Mouse (Mus musculus) heart, postnatal 0 days (tissue): ENCODE data around the gene Frmpd1.

Source experiments
- CTCF ChIP-seq: IDR thresholded peaks from 2 replicates; pipeline ENCODE4 v1.5.1; 2016; ENCODE audit warnings: antibody characterized with exemption, control low read depth, low read depth
- EP300 ChIP-seq: IDR thresholded peaks from 2 replicates; pipeline ENCODE4 v1.6.1; 2016; ENCODE audit warnings: antibody characterized with exemption, low read depth

GRCm38 (mm10) chr4:45183818-45184520 lies 706 bp upstream of the Frmpd1 start:
- no peak for TF ChIP-seq CTCF
- no peak for TF ChIP-seq EP300
